Mouse (Mus musculus) induced T-regulatory cell, adult 2 months (primary cell): ENCODE measurements around the gene Dcaf5.

Source experiments
- DNase-seq: peaks from one replicate; pipeline ENCODE4 v3.0.0-alpha.2; 2012; ENCODE audit warnings: low read depth

Dcaf5 gene

DNA sequence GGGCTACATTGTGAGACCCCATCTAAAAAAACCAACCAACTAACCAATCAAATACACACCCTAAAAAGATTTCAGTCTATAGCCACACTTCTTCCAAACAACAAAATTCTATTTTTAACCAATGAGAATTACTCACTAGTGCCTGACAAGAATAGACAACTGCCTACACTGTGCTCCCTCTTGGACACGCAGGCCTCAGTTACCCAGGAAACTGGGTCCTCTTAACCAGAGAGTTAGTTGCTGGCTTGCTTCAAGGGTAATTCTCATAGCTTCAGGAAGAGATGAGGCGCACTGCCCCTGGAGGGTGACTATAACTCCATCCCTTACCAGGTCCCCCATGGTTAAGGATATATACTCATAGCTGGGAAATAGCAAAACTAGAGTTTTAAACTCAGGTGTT lies 95.5 kb downstream of the Dcaf5 start:
- no peak for DNase-seq

DNA sequence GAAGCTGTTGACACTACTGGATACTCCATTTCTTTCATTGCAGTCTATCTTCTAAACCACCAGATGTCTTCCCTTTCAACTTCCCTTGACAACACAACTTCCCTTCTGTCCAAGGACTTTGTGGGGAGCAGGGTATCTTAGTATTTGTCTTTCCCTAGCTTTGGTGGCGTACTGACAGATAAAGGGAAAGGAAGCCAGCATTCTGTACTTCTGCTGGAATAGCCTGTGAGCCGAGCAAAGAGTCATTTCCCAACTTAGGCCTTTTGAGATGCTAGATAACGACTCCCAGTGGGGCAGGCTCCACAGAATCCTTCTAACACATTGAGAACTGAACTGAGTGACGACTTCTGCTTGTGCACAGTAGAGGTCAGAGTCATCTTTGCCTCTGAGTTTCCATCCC lies 102.2 kb downstream of the Dcaf5 start:
- no peak for DNase-seq

DNA sequence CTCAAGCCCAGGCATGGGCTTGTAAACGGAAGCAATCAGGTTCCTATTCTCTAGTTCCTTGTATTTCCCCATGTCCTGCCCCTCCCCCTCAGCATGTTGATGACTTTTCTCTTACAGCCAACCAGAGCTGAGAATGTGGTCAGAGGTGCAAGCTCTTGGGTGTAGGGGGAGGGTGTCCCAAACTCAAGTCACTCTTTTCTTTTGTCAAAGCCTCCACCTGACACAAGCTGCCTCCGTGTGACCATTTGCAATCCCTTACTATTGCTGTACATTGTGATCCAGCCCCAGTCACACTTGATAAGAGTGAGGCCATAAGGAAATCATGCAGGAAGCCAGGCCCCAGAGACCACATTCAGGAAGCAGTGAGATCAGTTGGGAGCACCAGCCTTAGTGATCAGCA lies 104.8 kb downstream of the Dcaf5 start:
- peak; percentile 55 for DNase-seq

DNA sequence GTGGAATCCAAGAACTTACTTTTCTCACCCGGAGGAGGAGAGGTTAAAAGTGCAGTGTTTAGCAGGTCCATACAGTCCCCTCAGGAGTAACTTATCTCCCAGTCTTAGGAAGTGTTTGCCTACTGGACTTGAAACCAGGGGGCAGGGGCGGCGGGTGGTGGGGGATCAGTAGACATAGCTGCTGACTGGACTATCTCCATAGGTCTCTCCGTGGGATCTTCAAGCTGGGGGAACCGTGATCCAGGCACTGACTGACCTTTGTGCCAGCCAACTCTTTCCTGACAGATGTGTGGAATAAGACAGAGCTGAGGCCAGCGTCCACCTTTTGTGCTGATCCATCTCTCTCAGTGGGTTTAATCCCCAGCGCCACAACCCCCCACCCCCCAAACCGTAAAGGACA lies 105.6 kb downstream of the Dcaf5 start:
- DNase-seq, result no peak

DNA sequence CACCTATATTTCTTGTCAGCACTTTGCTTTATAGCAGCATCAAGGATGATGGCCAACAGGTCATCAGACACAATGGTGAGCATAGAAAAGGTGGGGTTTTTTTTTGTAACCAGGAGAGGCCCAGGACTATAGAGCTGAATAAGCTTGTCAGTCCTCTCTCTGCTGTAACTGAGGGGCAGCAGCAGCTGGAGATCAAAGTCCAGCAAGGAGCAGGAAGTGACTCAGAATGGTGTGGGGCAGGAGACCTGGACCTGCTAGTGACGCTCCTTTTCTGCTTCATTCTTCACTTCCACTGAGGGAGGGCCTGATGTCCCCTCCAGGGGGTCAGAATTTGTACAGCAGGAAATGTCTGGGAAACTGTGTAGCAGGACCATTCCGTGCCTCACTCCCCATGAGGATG lies 106.8 kb downstream of the Dcaf5 start:
- DNase-seq, result no peak

DNA sequence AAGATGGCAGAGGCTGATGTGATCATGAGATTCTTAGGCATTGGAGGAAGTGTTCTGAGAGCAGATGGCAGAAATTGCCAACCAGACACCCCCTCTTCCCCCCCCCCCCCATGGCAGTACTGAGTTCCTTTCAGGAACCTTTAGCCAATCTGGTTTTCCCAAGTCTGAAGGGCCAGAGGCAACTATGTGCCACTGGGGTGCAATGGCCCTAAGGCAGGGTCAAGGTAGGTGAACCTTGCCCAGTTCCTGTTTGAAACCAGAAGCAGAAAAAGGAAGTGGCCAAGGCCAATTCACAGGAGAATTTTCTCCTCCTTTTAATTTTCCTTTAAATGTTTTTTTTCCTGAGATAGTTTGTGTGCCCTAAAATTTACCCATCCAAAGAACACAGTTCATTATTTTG lies 110.4 kb downstream of the Dcaf5 start:
- no peak for DNase-seq

DNA sequence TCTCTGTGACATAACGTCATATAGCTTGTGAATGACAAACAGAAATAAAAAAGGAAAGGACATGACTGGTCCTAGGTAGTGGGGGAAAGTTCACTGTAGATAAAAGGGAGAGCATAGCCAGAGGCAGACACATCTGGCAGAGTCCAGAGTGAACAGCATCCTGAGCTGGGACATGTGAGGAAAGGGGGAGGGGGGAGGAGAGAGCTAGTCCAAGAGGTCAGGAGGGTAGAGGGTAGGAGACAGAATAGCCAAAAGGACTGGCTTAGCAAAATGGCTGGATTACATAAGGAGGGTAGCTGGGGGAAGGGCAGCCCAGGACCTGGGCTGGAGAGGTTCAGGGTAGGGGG lies 111.6 kb downstream of the Dcaf5 start:
- DNase-seq, result no peak

DNA sequence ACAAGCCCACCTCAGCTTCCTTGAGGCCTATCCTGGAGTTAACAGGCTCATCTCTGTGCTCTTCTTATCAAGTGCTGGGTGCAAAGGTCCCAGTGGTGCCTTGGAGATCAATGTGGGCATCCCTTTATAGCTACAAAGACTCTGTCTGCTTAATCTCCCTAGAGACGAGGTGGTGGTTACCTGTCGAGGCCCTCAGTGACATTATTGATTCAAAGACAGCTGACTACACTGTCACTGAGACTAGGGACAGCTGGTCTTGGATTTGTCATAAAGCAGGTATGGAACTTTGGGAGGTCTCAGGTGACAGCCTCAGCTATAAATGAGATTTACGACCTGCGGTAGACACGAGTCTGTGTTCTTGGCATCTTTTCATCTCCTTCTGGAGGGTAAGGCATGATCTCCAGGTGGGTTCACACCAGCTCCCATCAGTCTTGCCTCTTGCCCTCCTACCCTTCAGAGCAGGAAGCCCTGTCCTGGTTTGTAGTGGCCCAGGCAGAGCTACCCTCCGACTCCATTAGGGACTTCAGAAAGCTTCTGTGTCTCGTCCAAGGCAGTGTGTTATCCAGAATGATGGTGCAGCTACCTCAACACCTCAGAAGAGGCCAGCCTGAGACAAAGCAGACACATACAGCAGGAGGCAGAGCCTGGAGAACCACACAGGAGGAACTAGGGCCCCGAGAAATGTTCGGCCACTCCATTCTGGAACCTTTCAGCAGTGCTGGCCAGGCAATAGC lies 112.2 kb downstream of the Dcaf5 start:
- no peak for DNase-seq

DNA sequence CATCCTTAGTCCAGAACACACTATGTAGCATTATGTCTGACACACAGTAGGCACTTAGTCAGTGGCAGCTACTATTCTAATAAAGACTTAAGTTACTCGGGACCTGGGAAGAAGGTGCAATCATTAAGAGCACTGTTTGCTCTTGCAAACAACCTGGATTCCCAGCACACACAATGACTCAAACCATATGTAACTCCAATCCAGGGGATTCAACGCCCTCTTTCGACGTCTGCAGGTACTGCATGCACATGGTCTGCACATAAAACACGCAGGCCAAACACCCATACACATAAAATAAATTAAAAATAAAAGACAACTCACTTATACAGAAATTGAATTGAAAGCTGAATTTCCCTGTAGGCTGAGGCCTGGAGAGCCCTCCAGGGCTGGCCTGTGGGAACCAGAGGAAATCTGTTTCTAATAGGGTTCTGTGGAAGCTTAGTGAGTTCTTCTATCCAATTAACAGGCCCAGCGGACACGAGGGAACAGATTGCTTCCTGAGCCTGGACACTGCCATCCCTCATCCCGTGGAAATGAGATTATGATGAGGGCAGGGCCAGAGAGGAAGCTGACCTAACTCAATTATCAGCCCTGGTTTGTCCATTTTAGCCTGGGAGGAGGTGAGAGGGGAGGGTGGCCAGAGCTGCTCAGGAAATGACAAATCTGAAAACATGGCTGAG lies 112.9 kb downstream of the Dcaf5 start:
- DNase-seq, result no peak

DNA sequence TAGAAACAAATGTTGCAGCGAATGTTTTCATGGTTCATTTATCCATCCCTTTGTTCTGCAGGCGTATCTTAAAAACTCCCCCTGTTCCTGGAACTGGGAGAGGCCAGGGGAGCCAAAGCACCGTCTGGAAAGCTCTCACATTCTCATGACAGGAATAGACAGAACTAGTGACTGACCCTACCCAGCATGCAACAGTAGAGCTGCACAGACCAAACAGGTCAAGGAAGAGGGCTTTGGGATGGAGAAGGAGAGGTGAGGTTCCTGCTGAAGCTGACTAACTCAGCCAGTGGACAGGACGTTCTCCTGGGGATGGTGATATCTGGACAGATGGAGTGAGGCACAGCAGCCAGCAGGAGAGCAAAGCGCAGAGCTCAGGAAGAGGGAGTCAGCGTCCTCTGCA lies 113.9 kb downstream of the Dcaf5 start:
- no peak for DNase-seq

DNA sequence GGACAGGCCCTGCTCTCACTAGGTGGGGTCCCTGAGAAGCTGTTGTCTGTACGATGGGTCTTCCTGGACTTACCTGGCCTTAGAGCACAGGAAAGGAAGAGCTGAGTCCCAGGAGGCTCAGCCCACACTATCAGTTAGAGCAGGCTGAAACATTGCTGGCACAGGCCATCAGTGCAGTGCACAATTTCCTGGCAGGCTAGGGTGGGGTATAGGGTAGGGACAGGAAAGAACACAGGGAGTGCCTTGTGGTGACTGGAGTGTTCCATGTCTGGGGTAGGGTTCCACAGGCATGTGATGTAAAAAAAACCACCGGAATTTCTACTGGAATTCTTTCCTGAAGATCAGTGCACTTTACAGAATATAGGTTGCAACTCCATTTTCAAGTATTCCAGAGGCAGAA lies 117.3 kb downstream of the Dcaf5 start:
- no peak for DNase-seq

DNA sequence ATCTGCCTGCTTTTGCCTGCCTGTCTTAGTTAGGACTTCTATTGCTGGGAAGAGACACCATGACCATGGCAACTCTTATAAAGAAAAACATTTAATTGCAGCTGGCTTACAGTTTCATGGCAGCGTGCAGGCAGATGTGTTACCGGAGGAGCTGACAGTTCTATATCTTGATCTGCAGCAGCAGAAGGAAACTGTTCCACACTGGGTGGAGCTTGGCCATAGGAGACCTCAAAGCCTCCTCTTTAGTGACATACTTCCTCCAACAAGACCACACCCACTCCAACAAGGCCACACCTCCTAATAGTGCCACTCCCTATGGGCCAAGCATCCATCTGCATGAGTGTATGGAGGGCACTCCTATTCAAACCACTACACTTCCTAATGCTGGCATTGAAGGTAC lies 121.1 kb downstream of the Dcaf5 start:
- DNase-seq, result no peak

DNA sequence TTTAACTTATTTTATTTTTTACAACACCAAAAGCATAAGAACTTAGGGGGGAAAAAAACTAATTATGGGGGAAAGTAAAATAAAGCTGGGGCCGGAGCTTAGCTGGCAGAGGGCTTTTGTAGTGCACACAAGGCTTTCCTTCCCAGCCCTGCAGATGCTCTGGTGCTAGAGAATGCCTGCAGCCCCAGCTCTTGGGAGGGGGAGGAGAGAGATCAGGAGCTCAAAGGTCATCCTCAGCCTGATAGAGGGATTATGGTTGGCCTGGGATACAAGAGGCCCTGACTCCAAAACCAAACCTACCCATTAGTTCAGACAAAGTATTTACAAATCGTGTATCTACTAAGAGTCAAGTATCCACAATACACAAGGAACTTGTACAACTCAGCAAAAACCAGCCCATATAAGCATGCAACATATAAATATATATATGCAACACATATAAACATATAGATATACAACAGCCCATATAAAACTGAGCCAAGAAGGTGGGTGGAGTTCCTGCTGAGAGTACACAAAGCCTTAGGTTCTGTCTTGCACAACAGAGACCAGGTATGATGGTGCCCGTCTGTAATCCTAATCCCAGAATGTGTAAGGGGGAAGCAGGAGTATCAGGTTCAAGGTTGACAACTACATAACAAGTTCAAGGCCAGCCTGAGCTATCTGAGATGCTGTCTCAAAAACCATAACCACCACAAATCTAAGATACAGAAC lies 124.3 kb downstream of the Dcaf5 start:
- DNase-seq, result no peak

DNA sequence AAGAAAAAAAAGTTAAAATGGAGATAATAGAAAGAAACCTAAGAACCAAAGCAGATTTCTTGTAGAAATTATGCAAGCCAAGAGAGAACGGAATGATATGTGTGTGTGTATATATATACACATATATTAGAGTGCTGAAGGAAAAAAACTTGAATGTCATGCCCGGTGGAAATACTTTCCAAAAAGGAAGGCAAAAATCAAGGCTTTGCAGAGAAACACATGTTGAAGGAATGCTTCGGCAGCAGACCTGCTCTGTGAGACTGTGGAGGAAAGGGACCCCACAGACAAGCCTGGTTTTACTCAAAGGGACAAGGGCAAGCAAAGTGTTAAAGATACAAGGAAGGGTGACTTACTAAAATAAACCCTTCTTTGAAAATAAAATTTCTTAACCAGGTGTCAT lies 128.8 kb downstream of the Dcaf5 start:
- no peak for DNase-seq

DNA sequence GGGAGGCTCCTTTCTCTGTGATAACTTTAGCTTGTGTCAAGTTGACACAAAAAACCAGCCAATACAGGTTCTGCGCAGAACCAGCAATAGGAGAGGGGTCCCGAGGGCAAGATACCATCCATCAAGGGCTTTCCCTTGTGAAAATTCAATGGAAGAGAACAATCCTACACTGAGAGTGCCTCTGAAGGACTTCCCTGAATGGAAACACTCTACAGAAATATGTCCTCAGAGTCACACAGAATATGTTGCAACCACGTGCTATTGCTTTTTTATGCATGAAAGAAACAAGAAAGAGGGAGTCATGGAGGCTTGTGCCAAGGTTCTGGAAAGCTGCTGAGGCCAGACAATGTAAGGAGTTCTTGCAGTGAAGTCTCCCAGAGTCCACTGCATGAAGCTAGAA lies 131.9 kb downstream of the Dcaf5 start:
- no peak for DNase-seq

DNA sequence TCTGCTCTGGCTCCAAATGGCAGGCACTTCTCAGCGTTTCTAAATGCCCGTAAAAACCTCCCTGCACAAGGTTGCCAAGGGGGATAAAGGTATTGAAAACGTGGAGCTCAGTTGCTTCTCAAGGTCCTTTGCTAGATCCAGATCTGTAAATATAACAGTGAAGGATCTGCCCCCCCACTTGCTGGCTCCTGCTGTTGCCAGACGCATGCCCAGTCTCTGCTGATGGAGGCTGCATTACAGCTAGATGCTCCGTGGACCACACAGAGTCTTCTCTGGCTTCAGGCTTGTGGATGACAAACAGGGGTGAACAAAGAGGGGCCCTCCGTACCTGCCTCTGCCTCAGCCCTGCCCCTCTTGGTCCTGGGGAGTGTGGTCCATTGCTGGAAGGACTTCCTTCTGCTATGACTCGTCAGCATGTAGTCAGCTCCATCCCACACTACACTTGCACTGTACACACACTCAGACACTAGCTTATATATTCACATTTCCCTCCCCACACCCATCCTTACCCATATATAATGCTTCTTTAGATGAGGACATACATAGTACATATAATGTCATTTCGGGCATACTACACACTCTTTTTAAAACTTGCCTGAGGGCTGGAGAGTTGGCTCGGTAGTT lies 135.5 kb downstream of the Dcaf5 start:
- DNase-seq, result no peak

DNA sequence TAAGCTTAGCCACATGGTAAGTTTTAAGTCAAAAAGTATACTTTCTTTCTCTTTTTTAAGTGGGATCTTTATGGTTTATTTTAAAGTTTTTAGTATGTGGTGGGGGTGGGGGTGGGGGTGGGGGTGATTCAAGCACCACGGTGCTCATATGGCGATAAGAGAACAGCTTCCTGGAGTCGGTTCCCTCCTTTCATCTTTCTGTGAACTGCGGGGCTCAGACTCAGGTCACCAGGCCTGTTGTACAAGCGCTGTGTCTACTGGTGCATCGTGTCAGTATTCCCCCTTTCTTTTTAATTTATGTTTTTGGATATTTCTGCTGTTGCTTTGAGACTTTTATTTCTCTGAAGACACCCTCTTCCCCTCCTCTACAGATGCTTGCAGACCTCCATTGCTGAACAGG lies 137.7 kb downstream of the Dcaf5 start:
- no peak for DNase-seq

DNA sequence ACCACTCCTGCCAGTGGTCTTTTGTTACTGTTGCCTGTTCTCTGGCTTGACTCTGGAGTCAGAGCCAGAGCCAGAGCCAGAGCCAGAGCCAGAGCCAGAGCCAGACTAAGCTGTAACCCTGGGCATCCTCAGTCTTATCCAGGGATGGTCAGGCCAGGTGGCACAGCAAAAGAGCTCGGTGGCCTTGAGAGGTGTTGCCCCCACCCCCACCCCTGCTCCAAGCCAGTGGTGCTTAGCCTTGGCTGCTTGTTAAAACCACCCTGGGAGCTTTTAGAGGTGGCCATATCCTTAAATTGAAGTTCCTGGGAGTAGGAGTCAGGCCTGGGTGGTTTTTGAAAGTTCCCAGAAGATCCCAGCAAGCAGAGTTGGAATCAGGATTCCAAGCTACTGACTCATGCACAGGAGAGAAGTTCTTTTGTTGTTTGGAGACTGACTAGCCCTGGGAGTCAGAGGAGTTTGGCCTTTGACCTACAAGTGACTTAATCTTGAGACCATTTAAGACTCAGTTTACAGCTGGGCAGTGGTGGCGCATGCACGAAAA lies 144.4 kb downstream of the Dcaf5 start:
- no peak for DNase-seq

DNA sequence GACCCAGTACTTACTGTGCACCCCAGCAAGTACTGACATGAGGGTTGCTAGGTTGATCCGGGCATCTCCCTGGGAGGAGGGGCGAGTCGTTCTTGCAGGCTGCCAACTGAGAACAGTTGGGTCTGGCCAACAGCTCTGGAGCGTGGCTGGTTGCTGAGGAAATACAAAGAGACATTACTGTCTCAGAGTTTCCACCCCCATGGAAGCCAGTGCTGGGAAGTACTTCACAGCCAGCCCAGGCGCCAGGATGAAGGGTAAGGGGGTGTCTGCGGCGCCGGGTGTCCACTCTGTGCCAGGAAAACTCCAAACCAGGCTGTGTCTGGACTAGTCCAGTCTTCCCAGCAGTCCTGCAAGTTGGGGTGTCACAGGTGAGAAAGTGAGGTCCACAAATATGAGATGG lies 145.4 kb downstream of the Dcaf5 start:
- DNase-seq, result no peak

DNA sequence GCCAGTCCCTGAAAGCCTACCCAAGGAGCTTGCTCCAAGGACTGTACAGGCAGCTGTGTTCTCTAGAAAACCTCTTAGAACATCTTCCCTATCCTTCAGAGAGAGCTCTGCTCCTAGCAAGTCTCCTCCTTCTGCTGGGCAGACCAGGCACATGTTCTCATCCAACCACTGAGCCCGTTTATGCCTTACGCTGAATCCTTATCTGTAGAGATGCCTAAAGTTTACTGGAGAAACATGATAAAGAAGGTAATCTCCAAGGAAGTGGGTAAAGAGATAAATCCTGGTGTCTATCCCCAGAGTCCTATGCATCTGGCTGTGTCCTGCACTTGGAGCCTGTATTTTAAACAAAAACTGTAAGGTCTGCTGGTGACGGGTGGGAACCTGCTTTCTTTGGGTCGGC lies 145.9 kb downstream of the Dcaf5 start:
- DNase-seq, result no peak

DNA sequence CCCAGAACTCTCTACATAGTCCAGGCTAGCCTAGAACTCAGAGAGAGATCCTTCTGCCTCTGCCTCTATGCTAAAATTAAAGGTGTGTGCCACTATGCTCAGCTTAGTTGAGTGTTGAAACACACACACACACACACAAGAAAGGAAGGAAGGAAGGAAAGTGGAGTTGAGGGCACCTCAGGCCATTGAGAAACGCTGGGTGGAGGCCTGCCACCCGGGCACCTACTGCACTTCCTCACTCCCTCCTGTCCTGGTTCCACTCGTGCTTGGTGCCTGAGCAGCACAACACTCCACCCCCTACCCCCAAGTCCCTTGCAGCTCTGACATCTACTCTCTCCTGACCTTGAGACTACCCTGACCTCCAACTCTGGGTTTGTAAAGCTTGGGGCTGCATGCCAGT lies 146.7 kb downstream of the Dcaf5 start:
- no peak for DNase-seq

DNA sequence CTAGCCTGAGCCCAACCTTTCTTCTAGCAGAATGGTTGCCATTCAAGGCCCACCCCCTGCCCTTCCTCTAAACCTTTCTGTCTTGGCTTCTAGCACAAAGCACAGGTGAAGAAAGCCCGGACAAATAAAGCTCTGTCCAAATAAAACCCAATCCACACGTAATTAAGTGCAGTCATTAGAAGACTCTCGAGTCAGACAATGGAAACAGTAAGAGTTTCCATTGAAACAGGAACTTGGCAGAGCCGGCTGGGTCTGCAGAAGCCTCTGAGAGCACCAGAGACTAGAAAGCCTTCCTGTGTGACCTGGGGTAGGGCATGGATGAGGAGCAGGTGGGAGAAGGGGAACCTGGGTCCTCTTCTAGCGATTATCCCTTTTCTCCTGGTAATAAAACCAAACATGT lies 150.5 kb downstream of the Dcaf5 start:
- DNase-seq, result peak; percentile 32
